Mouse (Mus musculus) kidney, postnatal 0 days (tissue): ENCODE measurements around the gene Olfr270. TPM values are rescaled to one million over a fixed set of nuclear protein-coding genes. Genes with fewer than 3 reads are reported as not detected.

Experiments
- ATAC-seq: fragments of 200-750 bp; cut with Nextera tagmentation; replicated peaks from 2 replicates; pipeline ENCODE4 v1.8.0; 2017; ENCODE audit warnings: low read depth, moderate number of reproducible peaks, moderate TSS enrichment, moderate library complexity; ENCODE audit not compliant: low FRiP score
- DNase-seq: peaks from one replicate; pipeline ENCODE4 v3.0.0-alpha.2; 2016; ENCODE audit warnings: low spot score
- H3K27ac ChIP-seq: fragments of 300-500 bp; sonication (generic); 2 replicates; pipeline ENCODE4 v1.5.1; 2014; ENCODE audit warnings: mild to moderate bottlenecking
- H3K27me3 ChIP-seq: fragments of 300-500 bp; sonication (generic); 2 replicates; pipeline ENCODE4 v1.6.1; 2014; ENCODE audit warnings: low read length, mixed read lengths; ENCODE audit not compliant: insufficient read depth
- H3K36me3 ChIP-seq: fragments of 300-500 bp; sonication (generic); 2 replicates; pipeline ENCODE4 v1.6.1; 2014; ENCODE audit warnings: low read length, mixed read lengths; ENCODE audit not compliant: insufficient read depth
- H3K4me1 ChIP-seq: fragments of 300-500 bp; sonication (generic); replicated peaks from 2 replicates; pipeline ENCODE4 v1.6.1; 2014; ENCODE audit warnings: antibody characterized with exemption, low read length, mixed read lengths; ENCODE audit not compliant: insufficient read depth
- H3K4me2 ChIP-seq: fragments of 300-500 bp; sonication (generic); 2 replicates; pipeline ENCODE4 v1.6.1; 2014; ENCODE audit warnings: mild to moderate bottlenecking, low read length, moderate library complexity, mixed read lengths
- H3K4me3 ChIP-seq: fragments of 300-500 bp; sonication (generic); replicated peaks from 2 replicates; pipeline ENCODE4 v1.5.1; 2014; ENCODE audit warnings: low read depth, low read length
- H3K9ac ChIP-seq: fragments of 300-500 bp; sonication (generic); 2 replicates; pipeline ENCODE4 v1.6.1; 2014; ENCODE audit warnings: low read depth, low read length
- H3K9me3 ChIP-seq: fragments of 300-500 bp; sonication (generic); replicated peaks from 2 replicates; pipeline ENCODE4 v1.6.1; 2016; ENCODE audit warnings: low read length, inconsistent platforms, mixed read lengths
- CTCF ChIP-seq: IDR thresholded peaks from 2 replicates; pipeline ENCODE4 v1.5.1; 2016; ENCODE audit warnings: antibody characterized with exemption, low read depth, mild to moderate bottlenecking, moderate library complexity
- WGBS: fragments of 180-500 bp; shearing (Covaris S2); extraction: QIAGEN DNeasy Blood & Tissue Kit; methylation state at CpG from one replicate; pipeline ENCODE4 v1.1.7; 2014; 5-methylcytosine and 5-hydroxymethylcytosine counted together
- polyA plus RNA-seq: library from polyadenylated mRNA; unstranded; fragments of >200 nt; fragmentation: Nextera tagmentation; extraction: Ambion mirVana; gene quantifications from 2 replicates; pipeline ENCODE4 v1.2.1, GENCODE M21; 2015

Olfr270 gene
- polyA plus RNA-seq, 1 experiment from 2014 or later: not detected

DNA sequence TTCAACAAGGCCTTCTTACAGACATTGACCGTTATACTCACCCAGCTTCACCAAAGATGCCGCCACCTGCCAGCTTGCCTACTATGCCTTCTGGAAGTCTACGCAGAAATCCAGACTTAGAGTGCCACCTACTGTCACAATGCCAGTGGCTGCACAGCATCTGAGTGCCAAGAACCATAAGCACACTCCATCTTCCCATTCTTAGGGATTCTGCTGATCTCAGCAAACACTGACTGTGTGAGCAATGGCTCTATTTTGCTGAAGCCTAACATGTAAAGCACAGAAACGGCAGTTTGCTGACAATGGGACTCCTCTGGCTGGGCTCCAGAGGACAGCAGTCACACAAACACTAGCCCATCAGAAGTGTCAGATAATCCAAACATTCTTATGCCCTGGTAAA, 5.7 kb upstream of the Olfr270 start:
- Histone ChIP-seq H3K4me2 (no peak overlapping the region), H3K9me3 (no peaks in the 10 kb centered on the region), H3K36me3 (no peaks in the 10 kb centered on the region), H3K27ac (no peak overlapping the region), H3K9ac (no peak overlapping the region), H3K4me1 (no peaks in the 10 kb centered on the region), H3K27me3 (no peaks in the 10 kb centered on the region), H3K4me3 (no peak overlapping the region)
- DNase-seq (peak; percentile 48), ATAC-seq (no peak)
- WGBS: 38% methylated on average over 4 of the region's 4 CpGs
- TF ChIP-seq CTCF: peak; percentile 65

- Histone ChIP-seq H3K27ac (no peak overlapping the region), H3K36me3 (no peaks in the 10 kb centered on the region), H3K4me2 (no peak overlapping the region), H3K27me3 (no peaks in the 10 kb centered on the region), H3K4me3 (no peak overlapping the region), H3K9me3 (no peaks in the 10 kb centered on the region), H3K4me1 (0 out of 2 replicates have a peak, but pooled peaks cover 7% of the 10 kb centered on the region), H3K9ac (no peak overlapping the region)
- no peak for ATAC-seq
- WGBS: 66% methylated on average over 2 of the region's 2 CpGs
- TF ChIP-seq CTCF: peak; percentile 71
- peak; percentile 49 for DNase-seq
Measured at GRCm38 (mm10) chr4:52985216-52985615, 20.9 kb downstream of the Olfr270 start.

DNA sequence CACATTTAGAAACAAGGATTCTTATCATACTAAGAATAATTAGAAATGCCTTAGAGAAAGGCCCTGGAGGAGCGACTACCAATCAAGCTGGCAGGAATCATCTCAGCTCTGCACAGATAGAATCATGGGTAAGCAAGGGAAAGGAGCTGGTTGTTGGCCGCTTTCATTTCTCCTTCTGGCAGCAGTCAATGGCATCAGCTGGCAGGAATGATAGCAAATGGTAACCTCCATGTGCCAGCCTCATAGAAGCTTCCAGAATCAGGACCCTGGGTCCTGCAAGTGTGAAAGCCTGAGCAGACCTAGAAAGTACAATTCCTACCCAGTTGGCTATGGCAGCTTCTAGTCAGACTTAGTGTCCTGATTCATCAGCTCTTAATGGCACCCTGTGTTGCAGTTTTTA, 21.9 kb downstream of the Olfr270 start:
- Histone ChIP-seq H3K27ac (no peak overlapping the region), H3K36me3 (no peaks in the 10 kb centered on the region), H3K4me1 (0 out of 2 replicates have a peak, but pooled peaks cover 7% of the 10 kb centered on the region), H3K27me3 (no peaks in the 10 kb centered on the region), H3K9ac (no peak overlapping the region), H3K4me2 (no peak overlapping the region), H3K4me3 (no peak overlapping the region), H3K9me3 (no peaks in the 10 kb centered on the region)
- ATAC-seq (no peak), DNase-seq (no peak)
- no peak for TF ChIP-seq CTCF
- 84% methylated on average over 2 of the region's 2 CpGs for WGBS

GRCm38 (mm10) chr4:52989248-52989647, 24.9 kb downstream of the Olfr270 start, which contains the start of gene Nipsnap3a:
Gene Nipsnap3a (plus strand): TSS chr4:52989272.
- H3K9ac ChIP-seq: no peak within 1 kb of the TSS
- 0 out of 2 replicates have a peak, but pooled peaks cover 7% of the 10 kb centered on the region for H3K4me1 ChIP-seq
- H3K27me3 ChIP-seq: no peaks in the 10 kb centered on the region
- TF ChIP-seq CTCF: no peak
- H3K36me3 ChIP-seq: no peaks in the 10 kb centered on the region
- WGBS: 17% methylated on average over 12 of the region's 12 CpGs
- ATAC-seq (0 out of 2 replicates have a peak, but pooled peaks have one; percentile 43), DNase-seq (peak; percentile 21)
- H3K27ac ChIP-seq: no peak within 1 kb of the TSS
- H3K4me3 ChIP-seq: 0 out of 2 replicates have a peak within 1 kb of the TSS, but pooled peaks have one; percentile 7
- H3K9me3 ChIP-seq: no peaks in the 10 kb centered on the region
- peak within 1 kb of the TSS; percentile 45 for H3K4me2 ChIP-seq

DNA sequence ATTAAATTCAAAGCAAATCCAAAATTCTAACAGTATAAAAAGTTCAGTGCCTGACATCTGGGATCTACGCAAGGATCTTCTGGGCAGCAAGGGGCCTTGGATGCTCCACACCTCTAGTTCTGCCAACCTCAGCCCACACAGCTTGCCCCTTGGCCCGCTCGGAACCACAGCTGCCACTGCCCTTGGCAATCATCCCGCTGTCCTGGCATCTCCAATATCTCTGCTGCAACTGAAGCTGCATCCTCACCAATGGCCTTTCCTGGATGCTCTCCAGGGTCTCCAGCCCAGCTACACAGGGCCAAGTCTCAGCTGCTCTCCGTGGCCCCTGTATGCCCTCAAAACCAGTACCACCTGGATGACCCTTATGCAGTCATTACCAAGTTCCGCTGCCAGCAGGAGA, 35.1 kb downstream of the Olfr270 start:
- no peaks in the 10 kb centered on the region for H3K27me3 ChIP-seq
- no peak overlapping the region for H3K4me2 ChIP-seq
- H3K9me3 ChIP-seq: no peaks in the 10 kb centered on the region
- 88% methylated on average over 6 of the region's 6 CpGs for WGBS
- no peaks in the 10 kb centered on the region for H3K4me1 ChIP-seq
- no peak overlapping the region for H3K9ac ChIP-seq
- H3K4me3 ChIP-seq: no peak overlapping the region
- ATAC-seq (no peak), DNase-seq (no peak)
- no peak overlapping the region for H3K27ac ChIP-seq
- no peak for TF ChIP-seq CTCF
- no peaks in the 10 kb centered on the region for H3K36me3 ChIP-seq

- H3K4me3 ChIP-seq: no peak overlapping the region
- 79% methylated on average over 8 of the region's 8 CpGs for WGBS
- no peak overlapping the region for H3K27ac ChIP-seq
- H3K36me3 ChIP-seq: no peaks in the 10 kb centered on the region
- H3K27me3 ChIP-seq: no peaks in the 10 kb centered on the region
- no peak for TF ChIP-seq CTCF
- H3K9me3 ChIP-seq: no peaks in the 10 kb centered on the region
- H3K4me1 ChIP-seq: no peaks in the 10 kb centered on the region
- no peak for DNase-seq
- no peak overlapping the region for H3K4me2 ChIP-seq
- no peak overlapping the region for H3K9ac ChIP-seq
- no peak for ATAC-seq
Measured at GRCm38 (mm10) chr4:53000154-53000553, 35.8 kb downstream of the Olfr270 start.

DNA sequence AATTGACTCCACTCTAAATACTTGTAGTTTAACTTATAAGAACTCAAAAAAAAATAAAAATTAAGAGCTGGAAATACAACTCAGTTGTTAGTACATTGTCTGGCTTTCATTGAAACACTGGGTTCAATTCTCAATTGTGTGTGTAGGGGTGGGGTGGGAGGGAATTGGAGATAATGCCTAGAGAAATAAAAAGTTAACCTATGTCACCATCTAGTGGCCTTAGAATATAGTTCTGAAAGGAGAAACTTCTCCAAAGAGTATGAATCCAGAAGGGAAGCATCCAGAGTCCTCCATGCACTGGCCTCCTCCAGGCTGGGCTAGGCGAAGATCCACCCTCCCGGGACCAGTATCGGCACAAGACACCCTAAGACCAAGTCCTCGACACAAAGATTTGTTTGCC, 44.8 kb downstream of the Olfr270 start:
- DNase-seq (peak; percentile 67), ATAC-seq (no peak)
- peak; percentile 43 for TF ChIP-seq CTCF
- H3K27ac ChIP-seq: no peak overlapping the region
- H3K9ac ChIP-seq: no peak overlapping the region
- WGBS: 66% methylated on average over 4 of the region's 4 CpGs
- H3K4me1 ChIP-seq: 0 out of 2 replicates have a peak, but pooled peaks cover 4% of the 10 kb centered on the region
- no peak overlapping the region for H3K4me2 ChIP-seq
- H3K27me3 ChIP-seq: no peaks in the 10 kb centered on the region
- H3K4me3 ChIP-seq: no peak overlapping the region
- H3K36me3 ChIP-seq: no peaks in the 10 kb centered on the region
- no peaks in the 10 kb centered on the region for H3K9me3 ChIP-seq
